Mouse (Mus musculus) adrenal gland, postnatal 25 days (tissue): ENCODE results near the gene Samm50. TPM values are rescaled to one million over a fixed set of nuclear protein-coding genes. Genes with fewer than 3 reads are reported as not detected.
"Not testable (repeated sequence)": the region's sequence is repeated elsewhere in the genome, so short reads cannot be mapped to it uniquely, and the experiment has no call there.

Source experiments
- DNase-seq: peaks from one replicate; pipeline ENCODE4 v3.0.0; 2021; ENCODE audit warnings: mixed read lengths
- long read RNA-seq: library from polyadenylated mRNA; stranded (forward); transcript quantifications from one replicate; pipeline ENCODE4 v2.0.0, GENCODE M21; 2021
- total RNA-seq: library from RNA; stranded (reverse); gene quantifications from 2 replicates; pipeline ENCODE4 v1.2.3, GENCODE M21; 2021

Samm50 gene
- total RNA-seq, result 136 and 143 TPM in 2 replicates
- long read RNA-seq, full-length matches to known transcripts, result 232 of 268 reads
- long read RNA-seq, partial matches to known transcripts, result 28 of 268 reads
- long read RNA-seq, other reads (novel, unspliced or antisense), result 8 of 268 reads

- DNase-seq, result peak; percentile 86
Measured at GRCm38 (mm10) chr15:84192058-84192791, at the start of gene Samm50. TSS of gene Samm50 (plus strand) at chr15:84192241.

- no peak for DNase-seq
Measured at GRCm38 (mm10) chr15:84156158-84156557, 35.9 kb upstream of the Samm50 start.

GRCm38 (mm10) chr15:84157530-84157929 is 34.5 kb upstream of the Samm50 start:
- not testable (repeated sequence) for DNase-seq

GRCm38 (mm10) chr15:84161871-84162270 is 30.2 kb upstream of the Samm50 start:
- DNase-seq, result peak; percentile 20

- no peak for DNase-seq
Measured at GRCm38 (mm10) chr15:84166818-84167217, 25.2 kb upstream of the Samm50 start.

- peak; percentile 97 for DNase-seq
Measured at GRCm38 (mm10) chr15:84167600-84167999, 24.4 kb upstream of the Samm50 start, which contains the start of gene Pnpla3. TSS of gene Pnpla3 (plus strand) at chr15:84167837.

- peak; percentile 23 for DNase-seq
Measured at GRCm38 (mm10) chr15:84168170-84169161, 23.6 kb upstream of the Samm50 start.

GRCm38 (mm10) chr15:84169511-84169910 is 22.5 kb upstream of the Samm50 start:
- no peak for DNase-seq

GRCm38 (mm10) chr15:84171166-84171565 is 20.9 kb upstream of the Samm50 start:
- no peak for DNase-seq

GRCm38 (mm10) chr15:84178733-84179132 is 13.3 kb upstream of the Samm50 start:
- DNase-seq, result no peak

GRCm38 (mm10) chr15:84182000-84182399 is 10.0 kb upstream of the Samm50 start:
- DNase-seq, result no peak

- peak; percentile 20 for DNase-seq
Measured at GRCm38 (mm10) chr15:84183967-84184366, 8.1 kb upstream of the Samm50 start.

- DNase-seq, result no peak
Measured at GRCm38 (mm10) chr15:84186196-84186595, 5.8 kb upstream of the Samm50 start.

GRCm38 (mm10) chr15:84188887-84189530 is 3.0 kb upstream of the Samm50 start:
- DNase-seq, result no peak

- no peak for DNase-seq
Measured at GRCm38 (mm10) chr15:84189881-84190280, 2.2 kb upstream of the Samm50 start.

GRCm38 (mm10) chr15:84191724-84192057 is 350 bp upstream of the Samm50 start:
- no peak for DNase-seq

- DNase-seq, result no peak
Measured at GRCm38 (mm10) chr15:84196486-84197165, 4.6 kb downstream of the Samm50 start.

- no peak for DNase-seq
Measured at GRCm38 (mm10) chr15:84207327-84207726, 15.3 kb downstream of the Samm50 start.

- no peak for DNase-seq
Measured at GRCm38 (mm10) chr15:84209517-84210412, 17.7 kb downstream of the Samm50 start.

- DNase-seq, result no peak
Measured at GRCm38 (mm10) chr15:84210461-84210860, 18.4 kb downstream of the Samm50 start.

- DNase-seq, result no peak
Measured at GRCm38 (mm10) chr15:84210941-84211340, 18.9 kb downstream of the Samm50 start.
